Mouse (Mus musculus) myocyte (in vitro differentiated cells): Measurements from ENCODE around the gene Mlxipl. TPM values are rescaled to one million over a fixed set of nuclear protein-coding genes. Genes with fewer than 3 reads are reported as not detected.
A peak's percentile ranks its signal among the peaks of the same experiment; 100 is the strongest.

ENCODE experiments used
- H3K27me3 ChIP-seq: one replicate; pipeline ENCODE4 v1.6.1; 2011; ENCODE audit not compliant: control insufficient read depth, insufficient read depth, insufficient read length
- H3K36me3 ChIP-seq: one replicate; pipeline ENCODE4 v1.6.1; 2011; ENCODE audit not compliant: control insufficient read depth, insufficient read depth
- H3K4me2 ChIP-seq: one replicate; pipeline ENCODE4 v1.6.1; 2011; ENCODE audit warnings: low read depth, control low read depth
- H3K4me3 ChIP-seq: one replicate; pipeline ENCODE4 v1.5.1; 2011; ENCODE audit warnings: mild to moderate bottlenecking, control low read depth, moderate library complexity
- H3K79me2 ChIP-seq: one replicate; pipeline ENCODE4 v1.6.1; 2011; ENCODE audit not compliant: control insufficient read depth, insufficient read depth
- H3ac ChIP-seq: one replicate; pipeline ENCODE4 v1.6.1; 2011; ENCODE audit not compliant: control insufficient read depth, insufficient read length
- CEBPB ChIP-seq: IDR thresholded peaks from 2 replicates; pipeline ENCODE4 v1.6.1; 2011; ENCODE audit warnings: mild to moderate bottlenecking, moderate library complexity; ENCODE audit not compliant: poor library complexity, insufficient read depth, severe bottlenecking
- E2F4 ChIP-seq: IDR thresholded peaks from one replicate; pipeline ENCODE4 v1.6.1; 2011; ENCODE audit warnings: mild to moderate bottlenecking, control low read depth, moderate library complexity; ENCODE audit not compliant: insufficient read depth
- MAX ChIP-seq: IDR thresholded peaks from one replicate; pipeline ENCODE4 v1.6.1; 2011; ENCODE audit warnings: low read depth, mild to moderate bottlenecking, control low read depth
- MYOD1 ChIP-seq, 3 experiments: IDR thresholded peaks; one replicate each; pipeline ENCODE4 v1.6.1; 2011; ENCODE audit warnings: control low read depth in 2 of 3, low read depth in 2 of 3, mild to moderate bottlenecking in 2 of 3, moderate library complexity in 1 of 3; ENCODE audit not compliant: insufficient read length in 2 of 3, control insufficient read depth in 1 of 3
- MYOG ChIP-seq, 3 experiments: IDR thresholded peaks; one replicate each; pipeline ENCODE4 v1.6.1; 2011; ENCODE audit warnings: control low read depth in 2 of 3, low read depth in 2 of 3, mild to moderate bottlenecking in 2 of 3; ENCODE audit not compliant: insufficient read length in 2 of 3, control insufficient read depth in 1 of 3, insufficient read depth in 1 of 3
- POLR2A ChIP-seq: IDR thresholded peaks from one replicate; pipeline ENCODE4 v1.6.1; 2011; ENCODE audit warnings: low read depth, mild to moderate bottlenecking, control low read depth, moderate library complexity; ENCODE audit not compliant: insufficient read length
- POLR2AphosphoS2 ChIP-seq: IDR thresholded peaks from one replicate; pipeline ENCODE4 v1.6.1; 2011; ENCODE audit warnings: low read depth, control low read depth; ENCODE audit not compliant: insufficient read length
- REST ChIP-seq: IDR thresholded peaks from one replicate; pipeline ENCODE4 v1.6.1; 2011; ENCODE audit warnings: mild to moderate bottlenecking, control low read depth, moderate library complexity; ENCODE audit not compliant: insufficient read depth, insufficient read length
- SRF ChIP-seq: IDR thresholded peaks from one replicate; pipeline ENCODE4 v1.6.1; 2011; ENCODE audit warnings: low read depth; ENCODE audit not compliant: control insufficient read depth, insufficient read length
- TCF12 ChIP-seq: IDR thresholded peaks from one replicate; pipeline ENCODE4 v1.6.1; 2011; ENCODE audit warnings: mild to moderate bottlenecking, control low read depth; ENCODE audit not compliant: poor library complexity, insufficient read depth, severe bottlenecking
- TCF3 ChIP-seq: IDR thresholded peaks from one replicate; pipeline ENCODE4 v1.6.1; 2011; ENCODE audit warnings: low read depth, control low read depth; ENCODE audit not compliant: insufficient read length
- USF1 ChIP-seq: IDR thresholded peaks from one replicate; pipeline ENCODE4 v1.6.1; 2011; ENCODE audit warnings: low read depth, mild to moderate bottlenecking, control low read depth, moderate library complexity
- polyA plus RNA-seq: library from polyadenylated mRNA; unstranded; fragments of >200 nt; fragmentation: generic; extraction: Trizol; gene quantifications from one replicate; pipeline ENCODE4 v1.2.1, GENCODE M21; 2012; ENCODE audit warnings: missing spikeins

Gene Mlxipl
- polyA plus RNA-seq, 1 experiment: not detected

DNA sequence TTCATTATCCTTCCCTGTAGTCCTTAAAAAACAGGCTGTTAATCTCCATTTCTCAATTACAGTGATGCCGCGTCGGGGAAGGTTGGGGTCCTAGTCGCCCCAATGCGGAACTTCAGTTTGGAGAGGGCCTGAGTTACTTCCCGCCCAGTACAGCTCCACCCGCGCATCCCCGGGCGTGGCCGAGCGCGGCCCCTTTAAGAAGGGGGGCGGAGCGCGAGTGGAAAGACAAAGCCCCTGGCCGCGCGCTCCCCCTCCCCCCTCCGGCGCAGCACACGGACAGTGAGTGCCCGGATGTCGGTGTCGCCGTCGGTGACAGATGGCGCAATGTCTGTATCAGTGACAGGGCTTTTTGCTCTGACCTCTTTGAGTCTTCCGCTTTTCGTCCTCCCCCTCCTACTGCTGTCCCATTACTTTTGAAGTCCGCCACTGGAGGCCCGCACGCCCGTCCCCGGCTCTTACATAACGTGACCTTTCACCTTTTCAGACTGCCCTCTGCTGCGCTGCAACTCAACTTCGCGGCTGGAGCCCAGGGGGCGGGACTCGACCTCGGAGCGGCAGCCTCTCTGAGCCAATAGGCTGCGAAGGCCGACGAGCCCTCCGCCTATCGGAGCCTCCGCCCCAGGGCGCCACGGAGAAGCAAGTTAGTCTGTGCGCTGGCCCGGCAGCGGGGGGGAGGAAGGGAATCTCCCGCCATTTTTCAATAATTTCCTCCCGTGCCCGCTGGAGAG is 97.1 kb downstream of the Mlxipl start, which contains the start of gene Baz1b:
Baz1b (plus strand) TSS at position 644 of the 728 bp plus-strand sequence.
- Histone ChIP-seq H3K27me3 (no peaks in the 10 kb centered on the region), H3K4me3 (peak within 1 kb of the TSS; percentile 67), H3K79me2 (peaks cover 41% of the 10 kb centered on the region), H3K36me3 (peaks cover 5% of the 10 kb centered on the region), H3ac (peak within 1 kb of the TSS; percentile 93), H3K4me2 (peak within 1 kb of the TSS; percentile 84)
- TF ChIP-seq MYOD1 (IDR thresholded peaks at IDR 0.05; ENCODE audit: control insufficient read depth in 1 of 3, insufficient read length in 2 of 3, low read depth in 2 of 3) (peak in 1 of 3 experiments; percentile 61), TCF3 (no peak), USF1 (no peak), MAX (no peak), MYOG (IDR thresholded peaks at IDR 0.05; ENCODE audit: control insufficient read depth in 1 of 3, insufficient read depth in 1 of 3, insufficient read length in 2 of 3, low read depth in 2 of 3) (peak in 1 of 3 experiments; percentile 47), REST (peak; percentile 11), SRF (no peak), E2F4 (peak; percentile 45), CEBPB (peak; percentile 51; the same call in 1 of the 2 replicates), POLR2AphosphoS2 (peak; percentile 75), POLR2A (peak; percentile 79), TCF12 (no peak)

DNA sequence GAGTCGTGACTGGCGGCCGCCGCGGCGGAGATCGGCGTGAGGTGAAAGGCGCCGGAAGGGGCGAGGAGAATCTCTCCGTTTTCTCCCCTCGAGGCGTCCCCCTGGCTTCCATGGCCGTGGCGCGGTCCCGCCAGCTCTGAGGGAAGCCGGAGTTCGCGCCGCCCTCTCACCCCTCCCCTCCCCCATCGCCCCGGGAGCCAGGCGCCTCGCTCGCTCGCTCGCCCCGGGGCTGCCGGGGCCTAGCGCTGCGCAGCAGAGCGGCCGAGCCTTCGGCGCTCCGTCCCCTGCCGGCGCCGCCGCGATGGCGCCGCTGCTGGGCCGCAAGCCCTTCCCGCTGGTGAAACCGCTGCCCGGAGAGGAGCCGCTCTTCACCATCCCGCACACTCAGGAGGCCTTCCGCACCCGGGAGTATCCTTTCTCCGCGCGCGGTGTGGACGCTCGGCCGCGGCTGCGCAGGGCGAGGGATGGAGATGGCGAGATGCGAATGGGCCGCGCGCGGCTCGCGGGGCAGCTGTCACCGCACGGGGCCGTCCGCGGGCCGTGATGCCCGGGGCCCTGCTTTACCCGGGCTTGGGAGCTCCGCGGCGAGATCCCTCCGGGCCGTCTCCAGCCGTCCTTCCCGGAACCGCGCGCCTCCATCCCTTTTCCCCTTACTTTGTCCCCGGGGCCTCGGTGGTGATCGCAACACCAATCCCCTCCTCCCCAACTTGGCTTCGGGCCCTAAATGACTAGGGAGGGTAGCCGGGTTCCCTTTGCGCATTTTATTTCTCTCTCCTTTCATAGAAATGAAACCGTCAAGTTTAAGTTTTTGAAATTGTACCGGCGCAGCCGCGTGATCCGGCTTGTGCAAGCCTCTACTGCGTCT is 97.9 kb downstream of the Mlxipl start:
- Histone ChIP-seq H3ac (peak overlapping the region; percentile 93), H3K4me3 (peak overlapping the region; percentile 67), H3K4me2 (peak overlapping the region; percentile 84), H3K79me2 (peaks cover 49% of the 10 kb centered on the region), H3K27me3 (no peaks in the 10 kb centered on the region), H3K36me3 (no peaks in the 10 kb centered on the region)
- no peak for TF ChIP-seq TCF3
- TF ChIP-seq REST: no peak
- TF ChIP-seq MYOD1 (IDR thresholded peaks at IDR 0.05; ENCODE audit: control insufficient read depth in 1 of 3, insufficient read length in 2 of 3, low read depth in 2 of 3): peak in 1 of 3 experiments; percentile 72
- TF ChIP-seq POLR2AphosphoS2: peak; percentile 8
- no peak for TF ChIP-seq TCF12
- peak; percentile 23 for TF ChIP-seq POLR2A
- peak in 2 of 3 experiments; percentile 51 to 63 for TF ChIP-seq MYOG (IDR thresholded peaks at IDR 0.05; ENCODE audit: control insufficient read depth in 1 of 3, insufficient read depth in 1 of 3, insufficient read length in 2 of 3, low read depth in 2 of 3)
- TF ChIP-seq MAX: no peak

Other genes starting within 250 kb of the Mlxipl start
- gene Tmem270, start 183.2 kb upstream of the Mlxipl start, polyA plus RNA-seq: not detected
- not detected for gene Cldn13, start 174.4 kb upstream of the Mlxipl start, polyA plus RNA-seq
- gene Mettl27, start 157.5 kb upstream of the Mlxipl start, polyA plus RNA-seq: 9.1 TPM
- not detected for gene Cldn4, start 143.0 kb upstream of the Mlxipl start, polyA plus RNA-seq
- gene Cldn3, start 103.7 kb upstream of the Mlxipl start, polyA plus RNA-seq: not detected
- gene Abhd11, start 80.7 kb upstream of the Mlxipl start, polyA plus RNA-seq: 33.0 TPM
- 4.4 TPM for gene Stx1a, start 66.4 kb upstream of the Mlxipl start, polyA plus RNA-seq
- 31.6 TPM for gene Dnajc30, start 25.7 kb upstream of the Mlxipl start, polyA plus RNA-seq
- 51.8 TPM for gene Bud23, start 24.9 kb upstream of the Mlxipl start, polyA plus RNA-seq
- gene Vps37d, start 11.6 kb upstream of the Mlxipl start, polyA plus RNA-seq: 3.3 TPM
- 17.1 TPM for gene Tbl2, start 59.8 kb downstream of the Mlxipl start, polyA plus RNA-seq
- 37.3 TPM for gene Bcl7b, start 78.4 kb downstream of the Mlxipl start, polyA plus RNA-seq
- gene Baz1b, start 97.4 kb downstream of the Mlxipl start, polyA plus RNA-seq: 22.1 TPM
- 6.5 TPM for gene Fzd9, start 161.3 kb downstream of the Mlxipl start, polyA plus RNA-seq